Mouse (Mus musculus): Measurements from ENCODE around the gene Tfap2d. TPM values are rescaled to one million over a fixed set of nuclear protein-coding genes. Genes with fewer than 3 reads are reported as not detected.

The Tfap2d gene
- not detected in 2 replicates for polyA plus RNA-seq (2016; fragmentation: Nextera tagmentation; extraction: Ambion mirVana)

DNA sequence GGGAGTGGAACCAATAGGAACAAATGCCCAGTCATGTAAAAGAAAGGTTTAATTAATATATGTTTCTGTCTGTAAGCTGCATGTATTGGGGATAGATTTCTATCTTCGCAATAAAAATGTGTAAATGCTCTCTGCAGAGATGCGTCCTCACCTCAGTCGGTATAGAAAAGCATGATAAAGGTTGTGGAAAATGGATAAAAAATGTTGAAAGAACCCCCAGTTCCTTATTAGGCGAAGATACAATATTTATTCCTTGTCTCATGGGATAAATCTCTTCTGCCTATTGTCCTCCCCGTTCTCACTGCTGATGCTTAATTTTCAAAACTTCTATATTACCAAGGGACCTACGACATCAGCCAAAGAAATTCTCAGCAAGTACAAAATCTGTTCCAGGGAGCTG lies at the start of gene Tfap2d:
TSS of gene Tfap2d (plus strand) at position 392 of the 400 bp plus-strand sequence.
- 6% methylated on average over 6 of the region's 6 CpGs for WGBS
- H3K27me3 ChIP-seq, result peaks cover 88% of the 10 kb centered on the region
- H3K36me3 ChIP-seq, result no peaks in the 10 kb centered on the region
- no peak for ATAC-seq (ENCODE audit: insufficient number of reproducible peaks, insufficient read depth, low FRiP score, low TSS enrichment, low read depth)
- H3K4me2 ChIP-seq, result no peak within 1 kb of the TSS
- H3K4me1 ChIP-seq (replicated peaks), result no peaks in the 10 kb centered on the region
- H3K4me3 ChIP-seq (replicated peaks), result no peak within 1 kb of the TSS
- no peaks in the 10 kb centered on the region for H3K9me3 ChIP-seq
- H3K27ac ChIP-seq, result no peak within 1 kb of the TSS
- no peak within 1 kb of the TSS for H3K9ac ChIP-seq (replicated peaks)

GRCm38 (mm10) chr1:19056300-19056699 lies 46.5 kb upstream of the Tfap2d start:
- Histone ChIP-seq H3K4me1 (replicated peaks) (no peaks in the 10 kb centered on the region), H3K9ac (replicated peaks) (no peak overlapping the region), H3K27me3 (no peaks in the 10 kb centered on the region), H3K36me3 (no peaks in the 10 kb centered on the region), H3K27ac (no peak overlapping the region), H3K4me3 (replicated peaks) (no peak overlapping the region), H3K4me2 (no peak overlapping the region), H3K9me3 (no peaks in the 10 kb centered on the region)
- ATAC-seq (ENCODE audit: insufficient number of reproducible peaks, insufficient read depth, low FRiP score, low TSS enrichment, low read depth), result no peak
- WGBS, result 15% methylated on average over 3 of the region's 3 CpGs

DNA sequence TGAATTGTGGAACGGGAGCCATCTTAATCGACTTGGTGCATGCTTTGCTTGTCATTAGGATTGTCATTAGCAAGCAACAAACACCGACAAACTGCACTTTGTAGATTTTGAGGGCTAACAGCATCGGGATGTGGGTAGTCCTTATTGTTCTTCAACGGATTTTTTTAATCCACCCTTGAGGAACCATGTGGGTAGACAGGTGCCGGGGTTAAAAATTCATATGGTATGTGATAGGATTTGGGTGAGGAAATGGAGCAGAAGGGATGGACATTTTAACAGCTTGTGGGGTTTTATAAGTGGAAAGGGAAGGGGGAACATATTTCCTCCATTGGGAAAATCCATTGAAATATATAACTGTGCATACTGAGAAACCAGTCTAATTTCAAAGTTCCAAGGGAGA lies 46.0 kb upstream of the Tfap2d start:
- 81% methylated on average over 6 of the region's 6 CpGs for WGBS
- H3K27me3 ChIP-seq, result no peaks in the 10 kb centered on the region
- no peak overlapping the region for H3K4me2 ChIP-seq
- H3K9ac ChIP-seq (replicated peaks), result no peak overlapping the region
- H3K36me3 ChIP-seq, result no peaks in the 10 kb centered on the region
- ATAC-seq (ENCODE audit: insufficient number of reproducible peaks, insufficient read depth, low FRiP score, low TSS enrichment, low read depth), result no peak
- no peak overlapping the region for H3K4me3 ChIP-seq (replicated peaks)
- H3K9me3 ChIP-seq, result no peaks in the 10 kb centered on the region
- H3K27ac ChIP-seq, result no peak overlapping the region
- no peaks in the 10 kb centered on the region for H3K4me1 ChIP-seq (replicated peaks)

DNA sequence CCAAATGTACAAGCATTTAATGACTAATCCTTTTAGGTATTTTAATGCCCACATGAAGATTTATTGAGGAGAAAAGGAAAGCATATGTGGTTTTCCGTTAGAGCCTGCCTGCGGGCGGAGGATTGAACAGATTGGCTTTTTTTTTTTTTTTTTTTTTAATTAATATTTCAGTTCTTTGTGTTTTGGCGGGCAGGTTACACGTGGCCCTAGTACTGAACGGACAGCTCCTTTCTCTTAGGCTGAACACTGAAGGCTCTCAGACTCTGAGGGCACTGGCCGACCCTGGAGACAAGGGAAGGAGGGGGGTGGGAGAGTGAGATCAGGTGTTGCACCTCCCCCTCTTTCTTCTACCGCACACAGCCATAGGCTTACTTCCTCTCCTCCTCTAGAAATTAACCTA lies 14.7 kb upstream of the Tfap2d start:
- no peak overlapping the region for H3K4me3 ChIP-seq (replicated peaks)
- H3K4me1 ChIP-seq (replicated peaks), result no peaks in the 10 kb centered on the region
- H3K9ac ChIP-seq (replicated peaks), result no peak overlapping the region
- no peak for ATAC-seq (ENCODE audit: insufficient number of reproducible peaks, insufficient read depth, low FRiP score, low TSS enrichment, low read depth)
- H3K27me3 ChIP-seq, result peaks cover 4% of the 10 kb centered on the region; the same call in 1 of the 2 replicates
- no peaks in the 10 kb centered on the region for H3K9me3 ChIP-seq
- H3K4me2 ChIP-seq, result no peak overlapping the region
- 8% methylated on average over 8 of the region's 8 CpGs for WGBS
- H3K36me3 ChIP-seq, result no peaks in the 10 kb centered on the region
- no peak overlapping the region for H3K27ac ChIP-seq

DNA sequence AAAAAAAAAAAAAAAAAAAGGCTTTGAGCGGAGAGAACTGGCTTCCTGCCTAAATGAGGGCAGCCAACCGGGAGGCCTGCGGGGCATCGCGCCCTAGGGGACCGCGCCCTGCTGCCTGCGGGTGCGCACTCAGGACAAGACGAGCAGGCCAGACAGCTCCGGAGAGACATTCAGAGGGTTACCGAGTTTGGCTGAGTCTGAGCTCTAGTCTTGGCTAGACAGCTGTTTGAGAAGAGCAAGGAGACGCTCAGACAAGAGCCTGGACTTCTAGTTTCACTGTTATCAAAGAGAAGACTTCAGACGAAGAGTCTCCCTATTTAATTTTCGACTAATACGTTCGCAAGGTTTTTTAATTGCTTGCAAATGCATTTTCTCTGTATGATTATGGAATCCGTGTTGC lies 5.9 kb upstream of the Tfap2d start:
- Histone ChIP-seq H3K4me2 (no peak overlapping the region), H3K27ac (no peak overlapping the region), H3K9me3 (no peaks in the 10 kb centered on the region), H3K9ac (replicated peaks) (no peak overlapping the region), H3K4me1 (replicated peaks) (no peaks in the 10 kb centered on the region), H3K27me3 (peaks cover 68% of the 10 kb centered on the region), H3K4me3 (replicated peaks) (no peak overlapping the region), H3K36me3 (no peaks in the 10 kb centered on the region)
- 1% methylated on average over 18 of the region's 18 CpGs for WGBS
- no peak for ATAC-seq (ENCODE audit: insufficient number of reproducible peaks, insufficient read depth, low FRiP score, low TSS enrichment, low read depth)

- WGBS, result under 1% methylated on average over 21 of the region's 21 CpGs
- H3K4me3 ChIP-seq (replicated peaks), result no peak overlapping the region
- H3K9me3 ChIP-seq, result no peaks in the 10 kb centered on the region
- no peak for ATAC-seq (ENCODE audit: insufficient number of reproducible peaks, insufficient read depth, low FRiP score, low TSS enrichment, low read depth)
- peaks cover 89% of the 10 kb centered on the region for H3K27me3 ChIP-seq
- H3K36me3 ChIP-seq, result no peaks in the 10 kb centered on the region
- no peaks in the 10 kb centered on the region for H3K4me1 ChIP-seq (replicated peaks)
- no peak overlapping the region for H3K9ac ChIP-seq (replicated peaks)
- no peak overlapping the region for H3K4me2 ChIP-seq
- H3K27ac ChIP-seq, result no peak overlapping the region
Measured at GRCm38 (mm10) chr1:19103316-19103715, 494 bp downstream of the Tfap2d start.

- Histone ChIP-seq H3K27ac (no peak overlapping the region), H3K4me3 (replicated peaks) (no peak overlapping the region), H3K9ac (replicated peaks) (no peak overlapping the region), H3K36me3 (no peaks in the 10 kb centered on the region), H3K9me3 (no peaks in the 10 kb centered on the region), H3K4me2 (no peak overlapping the region), H3K27me3 (peaks cover 89% of the 10 kb centered on the region), H3K4me1 (replicated peaks) (no peaks in the 10 kb centered on the region)
- under 1% methylated on average over 10 of the region's 10 CpGs for WGBS
- no peak; the same call in 1 of the 2 replicates for ATAC-seq (ENCODE audit: insufficient number of reproducible peaks, insufficient read depth, low FRiP score, low TSS enrichment, low read depth)
Measured at GRCm38 (mm10) chr1:19103776-19104142, 937 bp downstream of the Tfap2d start.

- under 1% methylated on average over 40 of the region's 40 CpGs for WGBS
- Histone ChIP-seq H3K9ac (replicated peaks) (no peak overlapping the region), H3K4me2 (no peak overlapping the region), H3K4me3 (replicated peaks) (no peak overlapping the region; the same call in 1 of the 2 replicates), H3K36me3 (no peaks in the 10 kb centered on the region), H3K4me1 (replicated peaks) (no peaks in the 10 kb centered on the region), H3K27me3 (peaks cover 95% of the 10 kb centered on the region), H3K9me3 (no peaks in the 10 kb centered on the region), H3K27ac (no peak overlapping the region)
- ATAC-seq (ENCODE audit: insufficient number of reproducible peaks, insufficient read depth, low FRiP score, low TSS enrichment, low read depth), result no peak
Measured at GRCm38 (mm10) chr1:19104143-19104857, 1.5 kb downstream of the Tfap2d start.

- Histone ChIP-seq H3K9ac (replicated peaks) (no peak overlapping the region), H3K36me3 (no peaks in the 10 kb centered on the region), H3K27me3 (peaks cover 95% of the 10 kb centered on the region), H3K4me3 (replicated peaks) (no peak overlapping the region), H3K27ac (no peak overlapping the region), H3K9me3 (no peaks in the 10 kb centered on the region), H3K4me2 (no peak overlapping the region), H3K4me1 (replicated peaks) (no peaks in the 10 kb centered on the region)
- WGBS, result 3% methylated on average over 4 of the region's 4 CpGs
- ATAC-seq (ENCODE audit: insufficient number of reproducible peaks, insufficient read depth, low FRiP score, low TSS enrichment, low read depth), result no peak
Measured at GRCm38 (mm10) chr1:19106401-19106800, 3.6 kb downstream of the Tfap2d start.

DNA sequence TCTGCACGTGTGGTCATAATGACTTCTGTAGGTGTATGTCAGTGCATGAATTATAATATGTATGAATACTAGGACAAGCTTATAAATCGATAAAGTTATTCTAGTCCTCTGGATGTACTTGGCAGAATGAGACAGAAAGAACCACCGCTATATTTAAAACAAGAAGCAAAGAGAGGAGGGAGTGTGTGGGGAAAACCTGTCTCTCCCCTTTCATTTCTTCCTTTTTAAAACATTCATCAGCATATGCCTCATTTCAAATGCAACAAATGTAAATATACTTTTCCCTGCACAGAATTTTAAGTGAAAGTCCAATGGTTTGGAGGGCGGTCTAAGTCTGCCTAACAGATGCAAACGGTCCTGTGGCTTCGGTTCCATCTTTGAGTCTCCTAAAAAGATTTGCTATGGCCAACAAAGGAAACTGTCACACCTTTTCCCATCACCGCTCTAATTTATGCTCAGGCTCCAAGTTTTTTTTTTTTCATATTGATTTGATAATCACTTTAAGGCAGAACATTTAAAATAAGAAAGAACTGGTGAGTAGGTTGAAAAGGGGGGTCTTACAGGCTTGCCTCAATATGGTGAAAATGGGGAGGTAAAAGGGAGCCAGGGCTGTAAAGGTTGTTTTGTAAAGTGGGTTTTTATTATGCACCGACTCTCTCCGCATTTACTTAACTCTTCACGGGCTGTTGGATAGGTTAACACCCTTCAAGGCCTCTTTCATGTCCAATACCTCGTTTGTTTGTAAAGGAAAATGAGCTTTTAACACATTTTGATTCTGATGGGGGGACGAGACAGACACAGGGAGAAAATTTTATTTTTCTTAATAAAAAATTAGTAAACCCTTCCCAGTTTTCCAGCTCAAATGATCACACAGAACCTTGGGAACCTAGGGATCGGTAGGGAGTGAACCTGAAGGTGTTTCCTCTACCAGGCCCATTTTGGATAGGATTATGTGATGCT lies 4.3 kb downstream of the Tfap2d start:
- no peaks in the 10 kb centered on the region for H3K36me3 ChIP-seq
- H3K9ac ChIP-seq (replicated peaks), result no peak overlapping the region
- H3K4me1 ChIP-seq (replicated peaks), result no peaks in the 10 kb centered on the region
- peaks cover 94% of the 10 kb centered on the region for H3K27me3 ChIP-seq
- H3K4me3 ChIP-seq (replicated peaks), result no peak overlapping the region
- H3K9me3 ChIP-seq, result no peaks in the 10 kb centered on the region
- H3K4me2 ChIP-seq, result no peak overlapping the region
- no peak overlapping the region for H3K27ac ChIP-seq
- no peak for ATAC-seq (ENCODE audit: insufficient number of reproducible peaks, insufficient read depth, low FRiP score, low TSS enrichment, low read depth)
- WGBS, result 2% methylated on average over 13 of the region's 13 CpGs

DNA sequence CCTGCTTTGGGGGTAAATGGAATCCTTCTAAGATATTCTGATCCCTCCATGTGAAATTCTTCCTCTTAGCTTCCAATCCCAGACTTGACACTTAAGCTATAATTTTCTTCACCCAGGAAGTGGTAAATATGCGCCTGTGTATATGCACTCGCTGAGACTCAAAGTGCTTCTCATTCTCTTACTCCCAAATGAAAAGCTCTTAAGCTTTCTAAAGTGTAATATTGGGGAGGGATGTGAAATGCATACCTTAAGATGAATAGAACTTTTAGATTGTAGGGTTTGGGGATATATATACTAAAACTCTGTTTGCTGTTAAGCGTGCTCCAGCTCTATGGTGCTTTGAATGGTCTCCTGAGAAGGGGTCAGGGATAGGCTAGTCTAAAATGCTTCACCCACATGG lies 5.0 kb downstream of the Tfap2d start:
- Histone ChIP-seq H3K27ac (no peak overlapping the region), H3K4me3 (replicated peaks) (no peak overlapping the region), H3K27me3 (peaks cover 95% of the 10 kb centered on the region), H3K36me3 (no peaks in the 10 kb centered on the region), H3K4me2 (no peak overlapping the region), H3K4me1 (replicated peaks) (no peaks in the 10 kb centered on the region), H3K9me3 (no peaks in the 10 kb centered on the region), H3K9ac (replicated peaks) (no peak overlapping the region)
- WGBS, result 3% methylated on average over 3 of the region's 3 CpGs
- no peak for ATAC-seq (ENCODE audit: insufficient number of reproducible peaks, insufficient read depth, low FRiP score, low TSS enrichment, low read depth)
